Mouse (Mus musculus) heart, embryonic 12.5 days (tissue): Measurements from ENCODE around the gene Mettl6. TPM values are rescaled to one million over a fixed set of nuclear protein-coding genes. Genes with fewer than 3 reads are reported as not detected.

Source experiments
- ATAC-seq: fragments of 200-750 bp; cut with Nextera tagmentation; 2 replicates; pipeline ENCODE4 v1.8.0; 2017; ENCODE audit warnings: moderate TSS enrichment, moderate library complexity; ENCODE audit not compliant: insufficient number of reproducible peaks, low FRiP score
- H3K27ac ChIP-seq: fragments of 300-500 bp; sonication (generic); 2 replicates; pipeline ENCODE4 v1.5.1; 2016; ENCODE audit warnings: mild to moderate bottlenecking, moderate library complexity; ENCODE audit not compliant: poor library complexity, severe bottlenecking
- H3K27me3 ChIP-seq: fragments of 300-500 bp; sonication (generic); replicated peaks from 2 replicates; pipeline ENCODE4 v1.6.1; 2016; ENCODE audit warnings: mild to moderate bottlenecking, moderate library complexity
- H3K36me3 ChIP-seq: fragments of 300-500 bp; sonication (generic); 2 replicates; pipeline ENCODE4 v1.6.1; 2016; ENCODE audit warnings: mild to moderate bottlenecking, moderate library complexity
- H3K4me1 ChIP-seq: fragments of 300-500 bp; sonication (generic); replicated peaks from 2 replicates; pipeline ENCODE4 v1.6.1; 2016; ENCODE audit warnings: mild to moderate bottlenecking
- H3K4me2 ChIP-seq: fragments of 300-500 bp; sonication (generic); 2 replicates; pipeline ENCODE4 v1.6.1; 2016; ENCODE audit warnings: mild to moderate bottlenecking, moderate library complexity
- H3K4me3 ChIP-seq: fragments of 300-500 bp; sonication (generic); 2 replicates; pipeline ENCODE4 v1.5.1; 2016; ENCODE audit warnings: mild to moderate bottlenecking
- H3K9ac ChIP-seq: fragments of 300-500 bp; sonication (generic); 2 replicates; pipeline ENCODE4 v1.6.1; 2016; ENCODE audit warnings: mild to moderate bottlenecking, moderate library complexity
- H3K9me3 ChIP-seq: fragments of 300-500 bp; sonication (generic); replicated peaks from 2 replicates; pipeline ENCODE4 v1.6.1; 2016; ENCODE audit warnings: mild to moderate bottlenecking, moderate library complexity
- WGBS: fragments of 180-500 bp; shearing (Covaris S2); methylation state at CpG from one replicate; pipeline ENCODE4 v1.1.7; 2016; 5-methylcytosine and 5-hydroxymethylcytosine counted together
- polyA plus RNA-seq: library from polyadenylated mRNA; unstranded; fragments of >200 nt; fragmentation: Nextera tagmentation; extraction: Ambion mirVana; gene quantifications from 2 replicates; pipeline ENCODE4 v1.2.1, GENCODE M21; 2016

Mettl6 gene
- polyA plus RNA-seq, 1 experiment from 2014 or later: 46.4 TPM

- H3K27ac ChIP-seq: 0 out of 2 replicates have a peak overlapping the region, but pooled peaks have one; percentile 18
- no peaks in the 10 kb centered on the region for H3K36me3 ChIP-seq
- no peaks in the 10 kb centered on the region for H3K9me3 ChIP-seq
- no peak for ATAC-seq
- peak overlapping the region; percentile 9; the same call in 1 of the 2 replicates for H3K4me2 ChIP-seq
- WGBS: 41% methylated on average over 4 of the region's 4 CpGs
- peaks cover 64% of the 10 kb centered on the region for H3K4me1 ChIP-seq
- no peak overlapping the region for H3K4me3 ChIP-seq
- H3K9ac ChIP-seq: no peak overlapping the region
- H3K27me3 ChIP-seq: no peaks in the 10 kb centered on the region
Measured at GRCm38 (mm10) chr14:31432424-31432823, 62.4 kb downstream of the Mettl6 start.

- Histone ChIP-seq H3K36me3 (peaks cover 3% of the 10 kb centered on the region), H3K4me3 (no peak overlapping the region), H3K4me1 (peaks cover 69% of the 10 kb centered on the region), H3K9ac (no peak overlapping the region), H3K9me3 (no peaks in the 10 kb centered on the region), H3K27me3 (no peaks in the 10 kb centered on the region), H3K27ac (0 out of 2 replicates have a peak overlapping the region, but pooled peaks have one; percentile 18), H3K4me2 (0 out of 2 replicates have a peak overlapping the region, but pooled peaks have one; percentile 9)
- ATAC-seq: no peak
- 63% methylated on average over 3 of the region's 3 CpGs for WGBS
Measured at GRCm38 (mm10) chr14:31431789-31432330, 63.0 kb downstream of the Mettl6 start.

GRCm38 (mm10) chr14:31429004-31429395, 65.8 kb downstream of the Mettl6 start:
- Histone ChIP-seq H3K9ac (0 out of 2 replicates have a peak overlapping the region, but pooled peaks have one; percentile 1), H3K9me3 (peaks cover 6% of the 10 kb centered on the region; the same call in 1 of the 2 replicates), H3K36me3 (peaks cover 18% of the 10 kb centered on the region), H3K4me3 (no peak overlapping the region), H3K4me2 (peak overlapping the region; percentile 43), H3K4me1 (peaks cover 58% of the 10 kb centered on the region), H3K27me3 (no peaks in the 10 kb centered on the region), H3K27ac (peak overlapping the region; percentile 56)
- 28% methylated on average over 5 of the region's 5 CpGs for WGBS
- ATAC-seq: no peak; the same call in 1 of the 2 replicates

DNA sequence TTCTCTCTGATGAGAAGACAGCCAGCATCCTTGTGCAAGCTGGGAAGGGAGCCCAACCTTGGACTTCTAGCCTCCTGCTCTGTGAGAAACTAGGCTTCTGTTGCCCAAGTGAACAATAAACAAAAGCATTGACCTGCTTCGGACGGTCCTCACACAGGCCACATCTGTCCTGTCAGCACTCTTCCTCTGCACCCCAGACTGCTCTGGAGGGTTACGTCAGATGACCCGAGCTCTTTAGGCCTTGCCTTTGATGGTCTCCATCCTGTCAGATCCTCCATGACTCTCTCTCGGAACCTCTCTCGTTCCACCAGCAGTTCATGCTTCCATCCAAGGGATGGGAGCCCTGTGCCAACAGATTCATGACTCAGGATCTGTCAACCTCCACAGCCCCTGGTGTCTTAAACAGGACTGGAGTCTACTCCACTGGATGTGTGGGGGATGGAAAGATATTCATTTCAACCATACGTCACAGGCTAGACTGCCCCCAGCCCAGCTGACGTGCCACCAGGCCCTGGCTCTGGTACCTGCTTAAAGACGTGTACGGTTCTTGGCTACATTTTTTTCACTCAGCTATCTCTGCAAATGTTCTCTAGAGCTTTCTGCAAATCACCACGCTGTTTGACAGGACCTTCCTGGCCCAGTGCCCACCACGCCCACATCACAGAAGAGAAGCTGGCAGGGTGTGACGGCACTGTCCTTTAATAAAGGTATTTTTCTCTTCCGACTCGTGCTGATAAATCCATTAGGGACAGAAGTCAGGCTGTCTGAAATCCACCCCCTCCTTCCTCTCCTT, 66.4 kb downstream of the Mettl6 start:
- Histone ChIP-seq H3K4me2 (peak overlapping the region; percentile 43), H3K36me3 (peaks cover 18% of the 10 kb centered on the region), H3K27ac (peak overlapping the region; percentile 56), H3K4me1 (peaks cover 60% of the 10 kb centered on the region), H3K9ac (0 out of 2 replicates have a peak overlapping the region, but pooled peaks have one; percentile 1), H3K4me3 (no peak overlapping the region), H3K9me3 (peaks cover 6% of the 10 kb centered on the region; the same call in 1 of the 2 replicates), H3K27me3 (no peaks in the 10 kb centered on the region)
- ATAC-seq: peak; percentile 54
- 21% methylated on average over 15 of the region's 15 CpGs for WGBS

Other genes with a start within 250 kb of the Mettl6 start
- 8.1 and 11.6 TPM in 2 replicates for gene Phf7, start 243.7 kb downstream of the Mettl6 start, polyA plus RNA-seq
- 59.7 and 65.0 TPM in 2 replicates for gene Bap1, start 243.6 kb downstream of the Mettl6 start, polyA plus RNA-seq
- gene Dnah1, start 171.1 kb downstream of the Mettl6 start, polyA plus RNA-seq: 1.3 and 1.5 TPM in 2 replicates
- 42.7 and 42.9 TPM in 2 replicates for gene Capn7, start 158.4 kb downstream of the Mettl6 start, polyA plus RNA-seq
- gene Sh3bp5, start 59.0 kb downstream of the Mettl6 start, polyA plus RNA-seq: 29.9 and 30.2 TPM in 2 replicates
- 20.1 and 20.9 TPM in 2 replicates for gene Eaf1, start 641 bp downstream of the Mettl6 start, polyA plus RNA-seq
- 7.6 and 7.7 TPM in 2 replicates for gene Colq, start 96.3 kb upstream of the Mettl6 start, polyA plus RNA-seq
- gene Gm49387, start 145.8 kb upstream of the Mettl6 start, polyA plus RNA-seq: 0.10 and 3.7 TPM in 2 replicates
- gene Btd, start 146.0 kb upstream of the Mettl6 start, polyA plus RNA-seq: 23.1 and 27.8 TPM in 2 replicates
- 7.9 and 13.2 TPM in 2 replicates for gene Hacl1, start 146.2 kb upstream of the Mettl6 start, polyA plus RNA-seq